Mouse (Mus musculus) thymus, adult 2 months (tissue): ENCODE measurements around the gene Hdac5. TPM values are rescaled to one million over a fixed set of nuclear protein-coding genes. Genes with fewer than 3 reads are reported as not detected.

ENCODE experiments used
- DNase-seq: peaks from one replicate; pipeline ENCODE4 v3.0.0; 2021
- H3K27ac ChIP-seq: fragments of 200-500 bp; 2 replicates; pipeline ENCODE4 v1.5.1; 2012; ENCODE audit warnings: low read length, control low read depth; ENCODE audit not compliant: control insufficient read depth, insufficient read depth
- H3K27me3 ChIP-seq: fragments of 200-500 bp; 2 replicates; pipeline ENCODE4 v1.6.1; 2012; ENCODE audit warnings: mild to moderate bottlenecking, low read length, moderate library complexity, mixed read lengths; ENCODE audit not compliant: control insufficient read depth, insufficient read depth
- H3K36me3 ChIP-seq: fragments of 200-500 bp; 2 replicates; pipeline ENCODE4 v1.6.1; 2012; ENCODE audit warnings: mild to moderate bottlenecking, low read length, moderate library complexity; ENCODE audit not compliant: control insufficient read depth, insufficient read depth
- H3K4me1 ChIP-seq: fragments of 200-500 bp; replicated peaks from 2 replicates; pipeline ENCODE4 v1.6.1; 2012; ENCODE audit warnings: low read length; ENCODE audit not compliant: control insufficient read depth, insufficient read depth
- H3K4me3 ChIP-seq: fragments of 200-500 bp; 2 replicates; pipeline ENCODE4 v1.5.1; 2012; ENCODE audit warnings: mild to moderate bottlenecking, low read length, control low read depth, moderate library complexity; ENCODE audit not compliant: control insufficient read depth, insufficient read depth
- CTCF ChIP-seq: fragments of 200-500 bp; IDR thresholded peaks from 2 replicates; pipeline ENCODE4 v1.5.1; 2012; ENCODE audit warnings: mild to moderate bottlenecking, control low read depth, low read length, moderate library complexity, borderline replicate concordance; ENCODE audit not compliant: control insufficient read depth, poor library complexity, insufficient read depth; ENCODE audit errors: extremely low read depth
- POLR2A ChIP-seq: fragments of 200-500 bp; IDR thresholded peaks from 2 replicates; pipeline ENCODE4 v1.6.1; 2012; ENCODE audit warnings: mild to moderate bottlenecking, low read length, control low read depth, moderate library complexity; ENCODE audit not compliant: control insufficient read depth, poor library complexity, insufficient read depth; ENCODE audit errors: extremely low read depth
- WGBS: fragments of 180-500 bp; shearing (Covaris S2); methylation state at CpG from one replicate; pipeline ENCODE4 v1.1.7; 2018; 5-methylcytosine and 5-hydroxymethylcytosine counted together
- polyA plus RNA-seq: library from polyadenylated mRNA; depleted of rRNA; stranded (reverse); fragments of >200 nt; gene quantifications from 2 replicates; pipeline ENCODE4 v1.2.3, GENCODE M21; 2012; rRNA removed

The Hdac5 gene
- polyA plus RNA-seq = 76.8 and 81.7 TPM in 2 replicates

DNA sequence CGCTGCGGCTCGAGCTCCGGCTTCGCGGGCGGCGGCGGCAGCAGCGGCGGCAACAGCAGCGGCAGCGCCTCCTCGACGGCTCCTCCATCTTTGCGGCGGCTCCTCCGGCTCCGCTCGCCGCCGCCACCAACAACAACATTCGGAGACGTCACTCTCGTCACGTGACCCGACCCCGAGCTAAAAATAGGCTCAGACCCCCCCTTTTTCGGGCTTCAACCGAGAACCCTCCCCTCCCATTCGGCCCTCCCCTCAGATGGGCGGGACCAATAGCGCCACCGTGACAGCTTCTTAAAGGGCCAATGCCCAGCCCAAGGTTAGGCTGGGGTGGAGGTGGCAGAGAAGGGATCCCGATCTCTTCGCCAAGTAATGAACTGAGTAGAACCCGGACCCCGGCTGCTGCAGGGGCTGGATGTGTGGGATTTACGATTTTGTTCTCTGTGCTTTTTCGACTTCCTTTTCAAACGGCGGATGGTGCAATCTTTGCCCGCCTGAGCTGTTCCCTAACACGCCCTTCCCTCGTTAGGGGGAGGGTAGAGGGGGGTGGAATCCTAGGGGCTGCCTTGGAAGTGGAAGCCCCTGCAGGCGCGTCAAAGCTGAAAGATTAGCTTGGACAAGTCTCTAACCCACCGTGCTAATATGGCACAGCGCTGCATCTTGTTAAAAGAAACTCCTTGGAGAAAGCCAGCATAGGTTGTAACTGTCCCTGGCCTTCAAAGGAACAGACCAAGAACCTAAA lies at the start of gene Hdac5:
Hdac5 (minus strand) TSS at position 161 of the 736 bp plus-strand sequence.
- peak; percentile 98 for DNase-seq
- Histone ChIP-seq H3K27me3 (no peaks in the 10 kb centered on the region; the same call in 1 of the 2 replicates), H3K36me3 (no peaks in the 10 kb centered on the region), H3K27ac (no peak within 1 kb of the TSS), H3K4me3 (peak within 1 kb of the TSS; percentile 56), H3K4me1 (peaks cover 17% of the 10 kb centered on the region)
- TF ChIP-seq CTCF = no peak
- peak; percentile 44; the same call in 1 of the 2 replicates for TF ChIP-seq POLR2A
- under 1% methylated on average over 47 of the region's 49 CpGs for WGBS

- DNase-seq = no peak
- WGBS = 97% methylated on average over 3 of the region's 3 CpGs
- TF ChIP-seq CTCF (no peak), POLR2A (no peak)
- no peaks in the 10 kb centered on the region for H3K36me3 ChIP-seq
- H3K4me3 ChIP-seq = no peak overlapping the region
- H3K27me3 ChIP-seq = no peaks in the 10 kb centered on the region
- H3K27ac ChIP-seq = no peak overlapping the region
- 0 out of 2 replicates have a peak, but pooled peaks cover 4% of the 10 kb centered on the region for H3K4me1 ChIP-seq
Observed at GRCm38 (mm10) chr11:102279595-102279994, 49.6 kb upstream of the Hdac5 start.

DNA sequence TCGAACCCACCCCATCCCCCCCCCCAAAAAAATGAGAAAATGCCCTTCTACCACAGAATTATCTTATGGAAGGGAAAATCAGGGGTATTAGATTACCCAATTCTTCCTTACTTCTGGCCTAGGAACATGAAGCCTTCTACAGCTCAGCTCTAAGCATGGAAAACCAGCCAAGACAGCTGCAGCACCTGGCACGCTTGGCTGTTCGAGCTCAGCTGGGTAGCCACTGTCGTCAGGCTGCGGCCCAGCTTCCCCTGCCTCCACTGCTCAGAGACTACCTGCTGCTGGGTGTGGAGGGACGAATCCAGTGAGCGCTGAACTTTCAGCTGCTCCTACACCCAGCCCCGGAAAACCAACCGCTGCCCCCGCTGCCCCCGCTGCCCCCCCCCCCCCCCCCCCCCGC lies 47.8 kb upstream of the Hdac5 start:
- H3K27me3 ChIP-seq = no peaks in the 10 kb centered on the region
- 82% methylated on average over 12 of the region's 12 CpGs for WGBS
- no peak for DNase-seq

DNA sequence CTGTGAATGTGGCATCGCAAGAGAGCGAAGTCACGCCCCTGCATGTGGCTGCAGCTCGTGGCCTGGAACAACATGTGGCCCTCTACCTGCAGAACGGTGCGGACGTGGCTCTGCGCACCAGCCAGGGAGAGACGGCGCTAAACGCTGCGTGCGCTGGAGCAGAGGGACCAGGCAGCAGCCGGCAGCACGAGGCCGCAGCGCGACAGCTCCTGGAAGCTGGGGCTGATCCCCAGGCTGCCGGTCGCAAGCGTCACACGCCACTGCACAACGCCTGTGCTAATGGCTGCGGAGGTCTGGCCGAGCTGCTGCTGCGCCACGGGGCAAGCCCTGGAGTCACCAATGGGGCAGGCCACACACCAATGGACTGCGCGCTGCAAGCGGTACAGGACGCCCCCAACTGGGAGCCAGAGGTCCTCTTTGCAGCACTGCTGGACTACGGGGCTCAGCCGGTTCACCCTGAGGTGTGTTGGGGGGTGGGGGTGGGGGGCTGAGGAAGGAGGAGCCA lies 46.5 kb upstream of the Hdac5 start:
- H3K4me3 ChIP-seq = peak overlapping the region; percentile 5; the same call in 1 of the 2 replicates
- H3K36me3 ChIP-seq = no peaks in the 10 kb centered on the region
- WGBS = 2% methylated on average over 33 of the region's 33 CpGs
- H3K4me1 ChIP-seq = 0 out of 2 replicates have a peak, but pooled peaks cover 4% of the 10 kb centered on the region
- TF ChIP-seq POLR2A (no peak), CTCF (no peak)
- no peak overlapping the region for H3K27ac ChIP-seq
- no peaks in the 10 kb centered on the region for H3K27me3 ChIP-seq
- DNase-seq = no peak

More for the DNA sequence above, 47.8 kb upstream of the Hdac5 start:
- H3K27ac ChIP-seq = no peak overlapping the region
- no peaks in the 10 kb centered on the region for H3K36me3 ChIP-seq
- H3K4me3 ChIP-seq = no peak overlapping the region
- no peak for TF ChIP-seq POLR2A
- no peak for TF ChIP-seq CTCF
- 0 out of 2 replicates have a peak, but pooled peaks cover 4% of the 10 kb centered on the region for H3K4me1 ChIP-seq

GRCm38 (mm10) chr11:102268520-102269244 lies 38.7 kb upstream of the Hdac5 start, which contains the start of gene Asb16:
Gene Asb16 (plus strand): TSS chr11:102268743.
- no peak for DNase-seq
- Histone ChIP-seq H3K27ac (no peak within 1 kb of the TSS), H3K4me3 (no peak within 1 kb of the TSS), H3K4me1 (peaks cover 4% of the 10 kb centered on the region; the same call in 1 of the 2 replicates), H3K36me3 (no peaks in the 10 kb centered on the region), H3K27me3 (no peaks in the 10 kb centered on the region)
- 93% methylated on average over 12 of the region's 12 CpGs for whole genome bisulfite sequencing
- no peak for TF ChIP-seq CTCF
- no peak for TF ChIP-seq POLR2A

GRCm38 (mm10) chr11:102267480-102267879 lies 37.5 kb upstream of the Hdac5 start:
- no peak overlapping the region for H3K27ac ChIP-seq
- H3K36me3 ChIP-seq = no peaks in the 10 kb centered on the region
- no peaks in the 10 kb centered on the region for H3K27me3 ChIP-seq
- H3K4me1 ChIP-seq = peaks cover 4% of the 10 kb centered on the region; the same call in 1 of the 2 replicates
- peak; percentile 64; the same call in 1 of the 2 replicates for TF ChIP-seq CTCF
- TF ChIP-seq POLR2A = no peak
- WGBS = 9% methylated on average over 11 of the region's 11 CpGs
- peak; percentile 64 for DNase-seq
- no peak overlapping the region for H3K4me3 ChIP-seq
